Mouse (Mus musculus) limb, embryonic 15.5 days (tissue): ENCODE results near the gene Ppil3. TPM values are rescaled to one million over a fixed set of nuclear protein-coding genes. Genes with fewer than 3 reads are reported as not detected.

Experiments
- ATAC-seq: fragments of 200-750 bp; cut with Nextera tagmentation; 2 replicates; pipeline ENCODE4 v1.8.0; 2017; ENCODE audit warnings: low read depth, moderate TSS enrichment; ENCODE audit not compliant: insufficient number of reproducible peaks, low FRiP score, low TSS enrichment
- H3K27ac ChIP-seq: fragments of 300-500 bp; sonication (generic); 2 replicates; pipeline ENCODE4 v1.5.1; 2015; ENCODE audit warnings: moderate library complexity, mild to moderate bottlenecking, inconsistent platforms
- H3K27me3 ChIP-seq: fragments of 300-500 bp; sonication (generic); 2 replicates; pipeline ENCODE4 v1.6.1; 2015; ENCODE audit warnings: inconsistent platforms
- H3K36me3 ChIP-seq: fragments of 300-500 bp; sonication (generic); 2 replicates; pipeline ENCODE4 v1.6.1; 2015; ENCODE audit warnings: inconsistent platforms
- H3K4me1 ChIP-seq: fragments of 300-500 bp; sonication (generic); 2 replicates; pipeline ENCODE4 v1.6.1; 2015; ENCODE audit warnings: inconsistent platforms
- H3K4me2 ChIP-seq: fragments of 300-500 bp; sonication (generic); 2 replicates; pipeline ENCODE4 v1.6.1; 2015; ENCODE audit warnings: mild to moderate bottlenecking, inconsistent platforms
- H3K4me3 ChIP-seq: fragments of 300-500 bp; sonication (generic); 2 replicates; pipeline ENCODE4 v1.5.1; 2015; ENCODE audit warnings: mild to moderate bottlenecking, inconsistent platforms
- H3K9ac ChIP-seq: fragments of 300-500 bp; sonication (generic); 2 replicates; pipeline ENCODE4 v1.6.1; 2015; ENCODE audit warnings: inconsistent platforms
- H3K9me3 ChIP-seq: fragments of 300-500 bp; sonication (generic); 2 replicates; pipeline ENCODE4 v1.6.1; 2016; ENCODE audit warnings: inconsistent platforms
- WGBS: fragments of 180-500 bp; shearing (Covaris S2); methylation state at CpG from one replicate; pipeline ENCODE4 v1.1.7; 2015; 5-methylcytosine and 5-hydroxymethylcytosine counted together
- polyA plus RNA-seq: library from polyadenylated mRNA; unstranded; fragments of >200 nt; fragmentation: Nextera tagmentation; extraction: Ambion mirVana; gene quantifications from 2 replicates; pipeline ENCODE4 v1.2.1, GENCODE M21; 2015

Gene Ppil3
- polyA plus RNA-seq = 46.3 and 53.3 TPM in 2 replicates

GRCm38 (mm10) chr1:58445143-58445722 lies at the start of gene Ppil3, which contains the start of gene Nif3l1:
Gene Ppil3, minus strand, starts transcription at chr1:58445486.
Gene Nif3l1, plus strand, starts transcription at chr1:58445151.
- Histone ChIP-seq H3K4me1 (peaks cover 21% of the 10 kb centered on the region; the same call in 1 of the 2 replicates), H3K36me3 (peaks cover 34% of the 10 kb centered on the region), H3K9me3 (no peaks in the 10 kb centered on the region), H3K27me3 (no peaks in the 10 kb centered on the region), H3K4me2 (peak within 1 kb of the TSS; percentile 66), H3K4me3 (peak within 1 kb of the TSS; percentile 70), H3K27ac (peak within 1 kb of the TSS; percentile 95), H3K9ac (peak within 1 kb of the TSS; percentile 83)
- peak; percentile 95 for ATAC-seq
- under 1% methylated on average over 33 of the region's 33 CpGs for WGBS

GRCm38 (mm10) chr1:58482647-58483046 lies 37.4 kb upstream of the Ppil3 start:
- 94% methylated on average over 4 of the region's 4 CpGs for WGBS
- Histone ChIP-seq H3K9me3 (no peaks in the 10 kb centered on the region), H3K36me3 (peaks cover 61% of the 10 kb centered on the region), H3K27ac (no peak overlapping the region), H3K4me3 (no peak overlapping the region), H3K27me3 (no peaks in the 10 kb centered on the region), H3K4me1 (no peaks in the 10 kb centered on the region), H3K4me2 (no peak overlapping the region), H3K9ac (no peak overlapping the region)
- ATAC-seq = no peak

- Histone ChIP-seq H3K27me3 (no peaks in the 10 kb centered on the region), H3K9me3 (no peaks in the 10 kb centered on the region), H3K4me3 (no peak overlapping the region), H3K4me1 (no peaks in the 10 kb centered on the region), H3K4me2 (no peak overlapping the region), H3K36me3 (peaks cover 75% of the 10 kb centered on the region), H3K9ac (no peak overlapping the region), H3K27ac (no peak overlapping the region)
- no peak for ATAC-seq
- 95% methylated on average over 8 of the region's 8 CpGs for WGBS
Observed at GRCm38 (mm10) chr1:58475662-58476061, 30.4 kb upstream of the Ppil3 start.

- WGBS = 97% methylated on average over 4 of the region's 4 CpGs
- Histone ChIP-seq H3K9ac (no peak overlapping the region), H3K27me3 (no peaks in the 10 kb centered on the region)
Observed at GRCm38 (mm10) chr1:58465561-58465960, 20.3 kb upstream of the Ppil3 start.

GRCm38 (mm10) chr1:58465042-58465441 lies 19.8 kb upstream of the Ppil3 start:
- 91% methylated on average over 4 of the region's 4 CpGs for WGBS
- no peak for ATAC-seq
- Histone ChIP-seq H3K4me2 (no peak overlapping the region), H3K9ac (no peak overlapping the region), H3K27ac (no peak overlapping the region), H3K36me3 (peaks cover 76% of the 10 kb centered on the region), H3K27me3 (no peaks in the 10 kb centered on the region), H3K9me3 (no peaks in the 10 kb centered on the region), H3K4me3 (no peak overlapping the region), H3K4me1 (no peaks in the 10 kb centered on the region)

More at GRCm38 (mm10) chr1:58465561-58465960, 20.3 kb upstream of the Ppil3 start:
- Histone ChIP-seq H3K4me2 (no peak overlapping the region), H3K36me3 (peaks cover 73% of the 10 kb centered on the region), H3K4me3 (no peak overlapping the region), H3K9me3 (no peaks in the 10 kb centered on the region), H3K4me1 (no peaks in the 10 kb centered on the region), H3K27ac (no peak overlapping the region)
- no peak for ATAC-seq

- Histone ChIP-seq H3K27me3 (no peaks in the 10 kb centered on the region), H3K9ac (no peak overlapping the region), H3K27ac (no peak overlapping the region), H3K9me3 (no peaks in the 10 kb centered on the region), H3K36me3 (peaks cover 68% of the 10 kb centered on the region), H3K4me1 (no peaks in the 10 kb centered on the region), H3K4me2 (no peak overlapping the region), H3K4me3 (no peak overlapping the region)
- WGBS = 71% methylated on average over 2 of the region's 2 CpGs
- ATAC-seq = no peak
Observed at GRCm38 (mm10) chr1:58463935-58464334, 18.6 kb upstream of the Ppil3 start.

GRCm38 (mm10) chr1:58460566-58460965 lies 15.3 kb upstream of the Ppil3 start:
- H3K4me1 ChIP-seq = no peaks in the 10 kb centered on the region
- H3K4me3 ChIP-seq = no peak overlapping the region
- 91% methylated on average over 3 of the region's 3 CpGs for WGBS
- H3K27ac ChIP-seq = no peak overlapping the region
- no peak overlapping the region for H3K4me2 ChIP-seq
- H3K27me3 ChIP-seq = no peaks in the 10 kb centered on the region
- no peak for ATAC-seq
- no peak overlapping the region for H3K9ac ChIP-seq
- peaks cover 78% of the 10 kb centered on the region for H3K36me3 ChIP-seq
- H3K9me3 ChIP-seq = no peaks in the 10 kb centered on the region

GRCm38 (mm10) chr1:58458867-58459266 lies 13.6 kb upstream of the Ppil3 start:
- 67% methylated on average over 2 of the region's 2 CpGs for WGBS
- ATAC-seq = no peak
- H3K36me3 ChIP-seq = peaks cover 77% of the 10 kb centered on the region

GRCm38 (mm10) chr1:58458175-58458574 lies 12.9 kb upstream of the Ppil3 start:
- no peak overlapping the region for H3K4me3 ChIP-seq
- H3K4me2 ChIP-seq = no peak overlapping the region
- H3K27ac ChIP-seq = no peak overlapping the region
- H3K36me3 ChIP-seq = peaks cover 78% of the 10 kb centered on the region
- WGBS = 82% methylated on average over 5 of the region's 5 CpGs
- H3K4me1 ChIP-seq = no peaks in the 10 kb centered on the region
- H3K9me3 ChIP-seq = no peaks in the 10 kb centered on the region
- H3K27me3 ChIP-seq = no peaks in the 10 kb centered on the region
- H3K9ac ChIP-seq = no peak overlapping the region
- no peak for ATAC-seq

More at GRCm38 (mm10) chr1:58458867-58459266, 13.6 kb upstream of the Ppil3 start:
- H3K4me2 ChIP-seq = no peak overlapping the region
- no peak overlapping the region for H3K27ac ChIP-seq
- no peak overlapping the region for H3K9ac ChIP-seq
- H3K9me3 ChIP-seq = no peaks in the 10 kb centered on the region
- H3K4me3 ChIP-seq = no peak overlapping the region
- H3K4me1 ChIP-seq = no peaks in the 10 kb centered on the region
- H3K27me3 ChIP-seq = no peaks in the 10 kb centered on the region

- peaks cover 78% of the 10 kb centered on the region for H3K36me3 ChIP-seq
- H3K9ac ChIP-seq = no peak overlapping the region
- no peaks in the 10 kb centered on the region for H3K4me1 ChIP-seq
- no peaks in the 10 kb centered on the region for H3K27me3 ChIP-seq
- no peak overlapping the region for H3K4me3 ChIP-seq
- no peak overlapping the region for H3K4me2 ChIP-seq
- 95% methylated on average over 6 of the region's 6 CpGs for WGBS
- H3K9me3 ChIP-seq = no peaks in the 10 kb centered on the region
- no peak overlapping the region for H3K27ac ChIP-seq
- ATAC-seq = no peak
Observed at GRCm38 (mm10) chr1:58454316-58454715, 9.0 kb upstream of the Ppil3 start.

GRCm38 (mm10) chr1:58448396-58448795 lies 3.1 kb upstream of the Ppil3 start:
- Histone ChIP-seq H3K9ac (no peak overlapping the region), H3K27me3 (no peaks in the 10 kb centered on the region), H3K27ac (no peak overlapping the region), H3K36me3 (peaks cover 43% of the 10 kb centered on the region), H3K4me1 (peaks cover 21% of the 10 kb centered on the region; the same call in 1 of the 2 replicates), H3K4me2 (no peak overlapping the region), H3K4me3 (no peak overlapping the region), H3K9me3 (no peaks in the 10 kb centered on the region)
- no peak for ATAC-seq
- WGBS = 85% methylated on average over 7 of the region's 7 CpGs

- no peak overlapping the region for H3K4me2 ChIP-seq
- peaks cover 21% of the 10 kb centered on the region; the same call in 1 of the 2 replicates for H3K4me1 ChIP-seq
- no peak for ATAC-seq
- H3K27me3 ChIP-seq = no peaks in the 10 kb centered on the region
- WGBS = 94% methylated on average over 7 of the region's 7 CpGs
- peaks cover 37% of the 10 kb centered on the region for H3K36me3 ChIP-seq
- H3K9me3 ChIP-seq = no peaks in the 10 kb centered on the region
- no peak overlapping the region for H3K27ac ChIP-seq
- H3K9ac ChIP-seq = no peak overlapping the region
- no peak overlapping the region for H3K4me3 ChIP-seq
Observed at GRCm38 (mm10) chr1:58447766-58448165, 2.5 kb upstream of the Ppil3 start.
